Mouse (Mus musculus): Measurements from ENCODE around the gene Mrps27. TPM values are rescaled to one million over a fixed set of nuclear protein-coding genes. Genes with fewer than 3 reads are reported as not detected.

Gene Mrps27
- total RNA-seq, 1 experiment from 2014 or later, result 5.2 TPM

- no peak for ATAC-seq (ENCODE audit: extremely low read depth, insufficient number of reproducible peaks, low FRiP score, poor library complexity, severe bottlenecking)
Observed at GRCm38 (mm10) chr13:99377055-99377454, 32.5 kb downstream of the Mrps27 start.

GRCm38 (mm10) chr13:99378223-99378622, 33.6 kb downstream of the Mrps27 start:
- ATAC-seq (ENCODE audit: extremely low read depth, insufficient number of reproducible peaks, low FRiP score, poor library complexity, severe bottlenecking), result no peak

GRCm38 (mm10) chr13:99382373-99382772, 37.8 kb downstream of the Mrps27 start:
- no peak for ATAC-seq (ENCODE audit: extremely low read depth, insufficient number of reproducible peaks, low FRiP score, poor library complexity, severe bottlenecking)

GRCm38 (mm10) chr13:99384555-99385203, 40.1 kb downstream of the Mrps27 start:
- no peak for ATAC-seq (ENCODE audit: extremely low read depth, insufficient number of reproducible peaks, low FRiP score, poor library complexity, severe bottlenecking)

- no peak for ATAC-seq (ENCODE audit: extremely low read depth, insufficient number of reproducible peaks, low FRiP score, poor library complexity, severe bottlenecking)
Observed at GRCm38 (mm10) chr13:99385911-99386310, 41.3 kb downstream of the Mrps27 start.

- ATAC-seq (ENCODE audit: extremely low read depth, insufficient number of reproducible peaks, low FRiP score, poor library complexity, severe bottlenecking), result no peak
Observed at GRCm38 (mm10) chr13:99386341-99386740, 41.8 kb downstream of the Mrps27 start.

- ATAC-seq (ENCODE audit: extremely low read depth, insufficient number of reproducible peaks, low FRiP score, poor library complexity, severe bottlenecking), result no peak
Observed at GRCm38 (mm10) chr13:99387901-99388811, 43.6 kb downstream of the Mrps27 start.

GRCm38 (mm10) chr13:99391417-99391816, 46.8 kb downstream of the Mrps27 start:
- ATAC-seq (ENCODE audit: extremely low read depth, insufficient number of reproducible peaks, low FRiP score, poor library complexity, severe bottlenecking), result no peak

- no peak for ATAC-seq (ENCODE audit: extremely low read depth, insufficient number of reproducible peaks, low FRiP score, poor library complexity, severe bottlenecking)
Observed at GRCm38 (mm10) chr13:99393128-99393527, 48.5 kb downstream of the Mrps27 start.

GRCm38 (mm10) chr13:99394694-99395093, 50.1 kb downstream of the Mrps27 start:
- ATAC-seq (ENCODE audit: extremely low read depth, insufficient number of reproducible peaks, low FRiP score, poor library complexity, severe bottlenecking), result no peak

- ATAC-seq (ENCODE audit: extremely low read depth, insufficient number of reproducible peaks, low FRiP score, poor library complexity, severe bottlenecking), result no peak
Observed at GRCm38 (mm10) chr13:99395531-99395930, 50.9 kb downstream of the Mrps27 start.

- ATAC-seq (ENCODE audit: extremely low read depth, insufficient number of reproducible peaks, low FRiP score, poor library complexity, severe bottlenecking), result no peak
Observed at GRCm38 (mm10) chr13:99397228-99397627, 52.6 kb downstream of the Mrps27 start.

- no peak for ATAC-seq (ENCODE audit: extremely low read depth, insufficient number of reproducible peaks, low FRiP score, poor library complexity, severe bottlenecking)
Observed at GRCm38 (mm10) chr13:99398149-99398701, 53.6 kb downstream of the Mrps27 start.

GRCm38 (mm10) chr13:99399373-99399772, 54.8 kb downstream of the Mrps27 start:
- ATAC-seq (ENCODE audit: extremely low read depth, insufficient number of reproducible peaks, low FRiP score, poor library complexity, severe bottlenecking), result no peak

- no peak for ATAC-seq (ENCODE audit: extremely low read depth, insufficient number of reproducible peaks, low FRiP score, poor library complexity, severe bottlenecking)
Observed at GRCm38 (mm10) chr13:99409216-99409615, 64.6 kb downstream of the Mrps27 start.

- no peak for ATAC-seq (ENCODE audit: extremely low read depth, insufficient number of reproducible peaks, low FRiP score, poor library complexity, severe bottlenecking)
Observed at GRCm38 (mm10) chr13:99410611-99411515, 66.3 kb downstream of the Mrps27 start.

- no peak for ATAC-seq (ENCODE audit: extremely low read depth, insufficient number of reproducible peaks, low FRiP score, poor library complexity, severe bottlenecking)
Observed at GRCm38 (mm10) chr13:99411761-99412160, 67.2 kb downstream of the Mrps27 start.

GRCm38 (mm10) chr13:99412477-99413080, 68.0 kb downstream of the Mrps27 start:
- ATAC-seq (ENCODE audit: extremely low read depth, insufficient number of reproducible peaks, low FRiP score, poor library complexity, severe bottlenecking), result no peak
